Mouse (Mus musculus) midbrain, postnatal 0 days (tissue): ENCODE data around the gene Pam16. TPM values are rescaled to one million over a fixed set of nuclear protein-coding genes. Genes with fewer than 3 reads are reported as not detected.

Experiments used
- ATAC-seq: fragments of 200-750 bp; cut with Nextera tagmentation; 2 replicates; pipeline ENCODE4 v1.8.0; 2017; ENCODE audit warnings: moderate number of reproducible peaks, mild to moderate bottlenecking, moderate TSS enrichment, moderate library complexity; ENCODE audit not compliant: low FRiP score
- DNase-seq: peaks from one replicate; pipeline ENCODE4 v3.0.0-alpha.2; 2015; ENCODE audit warnings: low spot score
- H3K27ac ChIP-seq: fragments of 300-500 bp; sonication (generic); 2 replicates; pipeline ENCODE4 v1.5.1; 2014; ENCODE audit warnings: low read depth, mild to moderate bottlenecking, low read length, mixed read lengths
- H3K27me3 ChIP-seq: fragments of 300-500 bp; sonication (generic); 2 replicates; pipeline ENCODE4 v1.6.1; 2014; ENCODE audit warnings: low read length, control low read depth, mixed read lengths; ENCODE audit not compliant: insufficient read depth
- H3K36me3 ChIP-seq: fragments of 300-500 bp; sonication (generic); 2 replicates; pipeline ENCODE4 v1.6.1; 2014; ENCODE audit warnings: low read length, control low read depth, mixed read lengths; ENCODE audit not compliant: insufficient read depth
- H3K4me1 ChIP-seq: fragments of 300-500 bp; sonication (generic); 2 replicates; pipeline ENCODE4 v1.6.1; 2014; ENCODE audit warnings: mild to moderate bottlenecking, control low read depth, antibody characterized with exemption, low read length, mixed read lengths; ENCODE audit not compliant: insufficient read depth
- H3K4me2 ChIP-seq: fragments of 300-500 bp; sonication (generic); 2 replicates; pipeline ENCODE4 v1.6.1; 2014; ENCODE audit warnings: low read depth, mild to moderate bottlenecking, low read length, mixed read lengths; ENCODE audit not compliant: poor library complexity, severe bottlenecking
- H3K4me3 ChIP-seq: fragments of 300-500 bp; sonication (generic); 2 replicates; pipeline ENCODE4 v1.5.1; 2014; ENCODE audit warnings: low read depth, mild to moderate bottlenecking, low read length, moderate library complexity
- H3K9ac ChIP-seq: fragments of 300-500 bp; sonication (generic); replicated peaks from 2 replicates; pipeline ENCODE4 v1.6.1; 2014; ENCODE audit warnings: mild to moderate bottlenecking, low read length, moderate library complexity, mixed read lengths; ENCODE audit not compliant: poor library complexity, severe bottlenecking
- H3K9me3 ChIP-seq: fragments of 300-500 bp; sonication (generic); 2 replicates; pipeline ENCODE4 v1.6.1; 2016; ENCODE audit warnings: low read length, control low read depth
- CTCF ChIP-seq: IDR thresholded peaks from 2 replicates; pipeline ENCODE4 v1.5.1; 2016; ENCODE audit warnings: antibody characterized with exemption, mild to moderate bottlenecking
- WGBS: fragments of 180-500 bp; shearing (Covaris S2); extraction: QIAGEN DNeasy Blood & Tissue Kit; methylation state at CpG from one replicate; pipeline ENCODE4 v1.1.7; 2014; 5-methylcytosine and 5-hydroxymethylcytosine counted together
- polyA plus RNA-seq: library from polyadenylated mRNA; unstranded; fragments of >200 nt; fragmentation: Nextera tagmentation; extraction: Ambion mirVana; gene quantifications from 2 replicates; pipeline ENCODE4 v1.2.1, GENCODE M21; 2015
- total RNA-seq: library from RNA; depleted of rRNA; stranded (reverse); fragments of >200 nt; gene quantifications from 2 replicates; pipeline ENCODE4 v1.2.3, GENCODE M21; 2014; rRNA removed

Pam16 gene
- total RNA-seq (31.7 and 40.2 TPM in 2 replicates), polyA plus RNA-seq (134 TPM in 2 replicates)

GRCm38 (mm10) chr16:4624481-4625110, at the start of gene Pam16:
TSS of gene Pam16 (minus strand) at chr16:4624988.
- under 1% methylated on average over 56 of the region's 56 CpGs for WGBS
- H3K9ac ChIP-seq = peak within 1 kb of the TSS; percentile 86

GRCm38 (mm10) chr16:4674091-4674490, 49.3 kb upstream of the Pam16 start:
- 86% methylated on average over 4 of the region's 4 CpGs for WGBS
- Histone ChIP-seq H3K27me3 (no peaks in the 10 kb centered on the region), H3K4me3 (no peak overlapping the region), H3K4me1 (peaks cover 7% of the 10 kb centered on the region; the same call in 1 of the 2 replicates), H3K9me3 (no peaks in the 10 kb centered on the region), H3K36me3 (peaks cover 18% of the 10 kb centered on the region), H3K4me2 (no peak overlapping the region), H3K9ac (no peak overlapping the region), H3K27ac (no peak overlapping the region)
- no peak for DNase-seq
- no peak for ATAC-seq
- no peak for TF ChIP-seq CTCF

More at GRCm38 (mm10) chr16:4624481-4625110, at the start of gene Pam16:
- H3K4me3 ChIP-seq = peak within 1 kb of the TSS; percentile 69
- H3K36me3 ChIP-seq = peaks cover 24% of the 10 kb centered on the region
- peak within 1 kb of the TSS; percentile 75 for H3K4me2 ChIP-seq
- H3K27ac ChIP-seq = peak within 1 kb of the TSS; percentile 85
- no peaks in the 10 kb centered on the region for H3K27me3 ChIP-seq
- 0 out of 2 replicates have a peak, but pooled peaks have one; percentile 4 for TF ChIP-seq CTCF
- DNase-seq = peak; percentile 94
- H3K4me1 ChIP-seq = peaks cover 12% of the 10 kb centered on the region; the same call in 1 of the 2 replicates
- H3K9me3 ChIP-seq = no peaks in the 10 kb centered on the region
- ATAC-seq = peak; percentile 89

GRCm38 (mm10) chr16:4670317-4670716, 45.5 kb upstream of the Pam16 start:
- ATAC-seq (no peak), DNase-seq (no peak)
- H3K9me3 ChIP-seq = no peaks in the 10 kb centered on the region
- H3K9ac ChIP-seq = no peak overlapping the region
- WGBS = 82% methylated on average over 5 of the region's 5 CpGs
- H3K36me3 ChIP-seq = peaks cover 28% of the 10 kb centered on the region
- TF ChIP-seq CTCF = no peak
- H3K27me3 ChIP-seq = no peaks in the 10 kb centered on the region
- H3K4me2 ChIP-seq = no peak overlapping the region
- no peak overlapping the region for H3K27ac ChIP-seq
- no peaks in the 10 kb centered on the region for H3K4me1 ChIP-seq
- H3K4me3 ChIP-seq = no peak overlapping the region

GRCm38 (mm10) chr16:4667190-4667808, 42.5 kb upstream of the Pam16 start:
- H3K9ac ChIP-seq = no peak overlapping the region
- ATAC-seq = peak; percentile 82
- peak; percentile 95 for TF ChIP-seq CTCF
- H3K9me3 ChIP-seq = no peaks in the 10 kb centered on the region
- H3K4me2 ChIP-seq = no peak overlapping the region
- no peaks in the 10 kb centered on the region for H3K27me3 ChIP-seq
- H3K36me3 ChIP-seq = peaks cover 23% of the 10 kb centered on the region
- no peaks in the 10 kb centered on the region for H3K4me1 ChIP-seq
- H3K27ac ChIP-seq = no peak overlapping the region
- peak; percentile 95 for DNase-seq
- H3K4me3 ChIP-seq = no peak overlapping the region
- 23% methylated on average over 3 of the region's 3 CpGs for WGBS

GRCm38 (mm10) chr16:4665726-4666125, 40.9 kb upstream of the Pam16 start:
- Histone ChIP-seq H3K4me3 (no peak overlapping the region), H3K4me1 (no peaks in the 10 kb centered on the region), H3K36me3 (peaks cover 34% of the 10 kb centered on the region), H3K27ac (no peak overlapping the region), H3K27me3 (no peaks in the 10 kb centered on the region), H3K9me3 (no peaks in the 10 kb centered on the region), H3K4me2 (no peak overlapping the region), H3K9ac (no peak overlapping the region)
- no peak for DNase-seq
- WGBS = 96% methylated on average over 2 of the region's 2 CpGs
- TF ChIP-seq CTCF = no peak
- no peak for ATAC-seq

GRCm38 (mm10) chr16:4663806-4664205, 39.0 kb upstream of the Pam16 start:
- DNase-seq = no peak
- no peaks in the 10 kb centered on the region for H3K4me1 ChIP-seq
- no peak for TF ChIP-seq CTCF
- H3K4me3 ChIP-seq = no peak overlapping the region
- no peak overlapping the region for H3K27ac ChIP-seq
- H3K4me2 ChIP-seq = no peak overlapping the region
- no peak overlapping the region for H3K9ac ChIP-seq
- no peak for ATAC-seq
- WGBS = 84% methylated on average over 2 of the region's 2 CpGs
- H3K36me3 ChIP-seq = peaks cover 26% of the 10 kb centered on the region
- no peaks in the 10 kb centered on the region for H3K9me3 ChIP-seq
- H3K27me3 ChIP-seq = no peaks in the 10 kb centered on the region
